Mouse (Mus musculus) liver, postnatal 0 days (tissue): ENCODE results near the gene Rpp25l.

ENCODE experiments used
- CTCF ChIP-seq: sonication (generic); IDR thresholded peaks from 2 replicates; pipeline ENCODE4 v1.5.1; 2016; ENCODE audit warnings: antibody characterized with exemption, low read depth
- EP300 ChIP-seq: IDR thresholded peaks from 2 replicates; pipeline ENCODE4 v1.6.1; 2016; ENCODE audit warnings: antibody characterized with exemption, low read depth, mild to moderate bottlenecking

GRCm38 (mm10) chr4:41714276-41714675 lies 942 bp upstream of the Rpp25l start:
- TF ChIP-seq CTCF = peak; percentile 85
- TF ChIP-seq EP300 = no peak
